Comparison of ENCODE assay signal across 26 mouse cellular contexts in genomic region chr11:84357304-84357703, GRCm38 (mm10).
"Had no signal": no experiment of that assay in that cellular context is flagged by ENCODE, and none has a peak within 500 bp of the region (broad histone marks: within the 10 kb centered on the region; RNA-seq: fewer than 3 reads in every experiment).

No protein-coding gene starts in this region.

- H3K4me2 ChIP-seq: heart, embryonic 12.5 days; hindbrain, embryonic 12.5 days; hindbrain, embryonic 14.5 days; kidney, embryonic 15.5 days; limb, embryonic 12.5 days; liver, embryonic 11.5 days had no signal

- H3K36me3 ChIP-seq: heart, embryonic 10.5 days; heart, embryonic 12.5 days; hindbrain, embryonic 10.5 days; hindbrain, embryonic 12.5 days; kidney, embryonic 15.5 days; limb, embryonic 12.5 days had no signal

- H3K27ac ChIP-seq: gastrocnemius, adult 2 months; heart, adult 2 months; heart, embryonic 10.5 days; hindbrain, embryonic 10.5 days; hindbrain, embryonic 12.5 days; hindbrain, embryonic 14.5 days; hindbrain, postnatal 0 days; kidney, embryonic 15.5 days; kidney, postnatal 0 days; left cerebral cortex, adult 2 months; limb, embryonic 10.5 days; limb, embryonic 12.5 days had no signal

- H3K27me3 ChIP-seq: heart, embryonic 12.5 days; hindbrain, embryonic 12.5 days; kidney, embryonic 15.5 days; limb, embryonic 12.5 days had no signal

- H3K9me3 ChIP-seq: heart, embryonic 10.5 days; heart, embryonic 12.5 days; hindbrain, embryonic 10.5 days; hindbrain, embryonic 12.5 days; kidney, embryonic 15.5 days; limb, embryonic 10.5 days; limb, embryonic 12.5 days had no signal

- H3K9ac ChIP-seq: heart, embryonic 12.5 days; hindbrain, embryonic 12.5 days; hindbrain, embryonic 14.5 days; kidney, embryonic 15.5 days; limb, embryonic 12.5 days had no signal

- H3K4me1 ChIP-seq: heart, embryonic 10.5 days; heart, embryonic 12.5 days had no signal

- ATAC-seq: hindbrain, postnatal 0 days; intestine, embryonic 16.5 days had no signal

- H3K4me3 ChIP-seq: gastrocnemius, adult 2 months; heart, adult 2 months; heart, embryonic 10.5 days; heart, embryonic 12.5 days; hindbrain, embryonic 10.5 days; hindbrain, embryonic 12.5 days; kidney, embryonic 15.5 days; left cerebral cortex, adult 2 months; limb, embryonic 10.5 days; limb, embryonic 12.5 days had no signal

- DNase-seq: gastrocnemius, adult 2 months; gastrocnemius, postnatal 10 days; gastrocnemius, postnatal 25 days; heart, adult 2 months; heart, postnatal 10 days; heart, postnatal 4 days; kidney, adult 11 months; kidney, adult 2 months; kidney, adult 9 months; kidney, postnatal 14 days; kidney, postnatal 36 days; layer of hippocampus, adult 9-11 months; liver had no signal
